Mouse (Mus musculus): Measurements from ENCODE around the gene Gm37240. TPM values are rescaled to one million over a fixed set of nuclear protein-coding genes. Genes with fewer than 3 reads are reported as not detected.

Gene Gm37240
- polyA plus RNA-seq, 1 experiment, result 0.91 TPM

DNA sequence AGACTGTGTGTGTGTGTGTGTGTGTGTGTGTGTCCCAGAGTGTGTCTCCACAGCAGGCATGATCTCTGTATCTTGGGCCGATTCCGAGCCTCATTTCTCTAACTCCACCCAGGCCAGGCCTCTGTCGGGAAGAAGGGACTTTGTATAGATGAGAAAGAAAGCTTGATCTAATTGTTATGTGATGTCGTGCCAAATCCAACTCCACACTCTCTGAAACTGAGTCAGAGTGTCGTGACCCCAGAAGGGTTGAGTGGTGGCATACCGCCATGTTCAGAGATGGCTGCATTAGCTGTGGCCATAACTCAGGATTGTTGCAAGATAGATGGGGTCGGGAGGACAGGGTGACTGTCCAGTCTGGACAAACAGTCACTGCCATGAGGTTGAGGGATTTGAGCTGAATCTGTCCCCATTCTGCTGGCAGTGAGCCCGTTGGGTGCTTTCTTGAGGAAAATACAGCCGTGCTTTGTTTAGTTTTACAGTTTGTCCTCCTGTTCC is 1191.4 kb downstream of the Gm37240 start:
- no peaks in the 10 kb centered on the region for H3K27me3 ChIP-seq (ENCODE audit: control insufficient read depth, insufficient read depth, low read length, poor library complexity, severe bottlenecking)
- no peak overlapping the region for H3K27ac ChIP-seq (ENCODE audit: insufficient read depth, low read length)
- no peak for TF ChIP-seq CTCF (IDR thresholded peaks at IDR 0.05; ENCODE audit: low read depth, low read length)
- no peak for TF ChIP-seq POLR2A (IDR thresholded peaks at IDR 0.05; ENCODE audit: insufficient read depth, low read length)
- TF ChIP-seq EP300 (IDR thresholded peaks at IDR 0.05; ENCODE audit: insufficient read depth, low read depth, low read length), result no peak
- H3K4me1 ChIP-seq (ENCODE audit: control insufficient read depth, insufficient read depth, low read length), result peaks cover 2% of the 10 kb centered on the region
- H3K9me3 ChIP-seq (replicated peaks; ENCODE audit: control insufficient read depth, insufficient read depth, low read length, poor library complexity, severe bottlenecking), result no peaks in the 10 kb centered on the region; the same call in 1 of the 2 replicates
- H3K4me3 ChIP-seq (ENCODE audit: low read depth, low read length), result no peak overlapping the region
- no peak overlapping the region for H3K9ac ChIP-seq (ENCODE audit: low read depth, poor library complexity, severe bottlenecking)
- H3K36me3 ChIP-seq (ENCODE audit: control insufficient read depth, insufficient read depth, low read length, poor library complexity, severe bottlenecking), result no peaks in the 10 kb centered on the region

DNA sequence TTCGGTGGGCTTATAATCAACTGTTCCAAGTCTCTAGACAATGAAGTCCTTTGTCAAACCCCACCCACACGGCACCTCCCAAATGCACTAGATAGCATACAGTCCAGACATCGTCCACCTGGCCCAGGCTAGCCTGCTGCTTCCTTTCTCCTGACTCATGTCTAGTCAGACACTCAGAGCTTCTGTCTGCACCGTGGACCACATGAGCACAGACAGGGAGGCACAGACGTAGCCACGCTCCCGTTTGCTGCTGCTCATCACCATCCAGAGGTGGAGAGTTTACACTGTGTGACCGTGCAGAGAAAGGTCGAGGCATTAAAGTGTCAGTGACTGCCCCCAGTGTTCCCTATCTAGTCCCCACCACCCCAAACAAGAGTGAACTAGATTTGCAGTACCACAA is 1191.9 kb downstream of the Gm37240 start:
- H3K27ac ChIP-seq (ENCODE audit: insufficient read depth, low read length), result no peak overlapping the region
- no peaks in the 10 kb centered on the region; the same call in 1 of the 2 replicates for H3K9me3 ChIP-seq (replicated peaks; ENCODE audit: control insufficient read depth, insufficient read depth, low read length, poor library complexity, severe bottlenecking)
- no peak overlapping the region for H3K4me3 ChIP-seq (ENCODE audit: low read depth, low read length)
- H3K9ac ChIP-seq (ENCODE audit: low read depth, poor library complexity, severe bottlenecking), result no peak overlapping the region
- H3K27me3 ChIP-seq (ENCODE audit: control insufficient read depth, insufficient read depth, low read length, poor library complexity, severe bottlenecking), result no peaks in the 10 kb centered on the region
- H3K4me1 ChIP-seq (ENCODE audit: control insufficient read depth, insufficient read depth, low read length), result peaks cover 2% of the 10 kb centered on the region
- no peaks in the 10 kb centered on the region for H3K36me3 ChIP-seq (ENCODE audit: control insufficient read depth, insufficient read depth, low read length, poor library complexity, severe bottlenecking)
- TF ChIP-seq CTCF (IDR thresholded peaks at IDR 0.05; ENCODE audit: low read depth, low read length) (no peak), EP300 (IDR thresholded peaks at IDR 0.05; ENCODE audit: insufficient read depth, low read depth, low read length) (no peak), POLR2A (IDR thresholded peaks at IDR 0.05; ENCODE audit: insufficient read depth, low read length) (no peak)

DNA sequence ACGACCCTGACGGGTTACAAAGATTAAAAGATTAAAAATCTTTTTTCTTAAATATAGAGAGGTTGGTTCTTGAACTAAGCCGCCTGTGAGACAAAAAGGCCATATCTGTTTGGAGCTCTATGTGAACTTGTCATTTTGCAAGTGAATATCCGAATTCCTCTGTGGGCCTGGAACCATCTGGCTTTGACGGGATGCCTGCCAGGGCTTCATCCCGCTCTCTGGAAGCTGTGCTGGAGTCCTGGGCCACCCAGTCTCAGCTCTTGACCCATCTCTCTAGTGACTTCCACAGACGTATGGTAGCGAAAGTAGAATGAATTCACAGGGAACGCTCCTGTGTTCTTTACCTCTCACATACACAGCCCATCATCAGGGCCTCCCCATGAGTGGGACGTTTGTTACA is 1193.4 kb downstream of the Gm37240 start:
- Histone ChIP-seq H3K27me3 (ENCODE audit: control insufficient read depth, insufficient read depth, low read length, poor library complexity, severe bottlenecking) (no peaks in the 10 kb centered on the region), H3K9ac (ENCODE audit: low read depth, poor library complexity, severe bottlenecking) (no peak overlapping the region), H3K4me3 (ENCODE audit: low read depth, low read length) (no peak overlapping the region), H3K27ac (ENCODE audit: insufficient read depth, low read length) (no peak overlapping the region), H3K9me3 (replicated peaks; ENCODE audit: control insufficient read depth, insufficient read depth, low read length, poor library complexity, severe bottlenecking) (no peaks in the 10 kb centered on the region; the same call in 1 of the 2 replicates), H3K4me1 (ENCODE audit: control insufficient read depth, insufficient read depth, low read length) (peaks cover 2% of the 10 kb centered on the region), H3K36me3 (ENCODE audit: control insufficient read depth, insufficient read depth, low read length, poor library complexity, severe bottlenecking) (no peaks in the 10 kb centered on the region)
- no peak for TF ChIP-seq EP300 (IDR thresholded peaks at IDR 0.05; ENCODE audit: insufficient read depth, low read depth, low read length)

DNA sequence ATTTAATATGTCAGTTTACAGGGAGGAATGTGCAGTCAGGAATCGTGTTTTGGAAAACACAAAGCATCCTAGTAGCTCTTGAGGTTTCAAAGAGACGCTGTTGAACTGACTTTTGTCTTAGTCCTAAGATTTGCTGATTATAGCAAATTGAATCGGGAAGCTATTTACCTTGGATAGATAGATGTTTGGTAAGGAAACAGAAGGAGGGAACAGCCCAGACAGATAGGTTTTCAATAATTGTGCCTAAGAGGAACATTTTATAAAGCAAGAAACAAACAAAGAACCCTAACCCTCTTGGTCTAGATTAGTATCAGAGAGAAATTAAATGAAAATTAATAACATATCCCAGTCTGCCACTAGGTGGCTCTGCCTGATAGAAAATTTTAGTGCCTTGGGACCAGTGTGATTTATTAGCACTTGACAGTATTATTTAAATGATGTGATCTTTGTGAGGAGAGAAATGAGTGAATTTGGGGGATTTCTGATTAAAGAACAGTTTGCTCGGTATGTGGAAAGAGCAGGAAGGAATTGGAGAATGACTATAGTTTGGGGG is 1194.6 kb downstream of the Gm37240 start:
- H3K27me3 ChIP-seq (ENCODE audit: control insufficient read depth, insufficient read depth, low read length, poor library complexity, severe bottlenecking), result no peaks in the 10 kb centered on the region
- no peak overlapping the region for H3K4me3 ChIP-seq (ENCODE audit: low read depth, low read length)
- H3K36me3 ChIP-seq (ENCODE audit: control insufficient read depth, insufficient read depth, low read length, poor library complexity, severe bottlenecking), result no peaks in the 10 kb centered on the region
- peaks cover 2% of the 10 kb centered on the region for H3K4me1 ChIP-seq (ENCODE audit: control insufficient read depth, insufficient read depth, low read length)
- no peak overlapping the region for H3K9ac ChIP-seq (ENCODE audit: low read depth, poor library complexity, severe bottlenecking)
- H3K9me3 ChIP-seq (replicated peaks; ENCODE audit: control insufficient read depth, insufficient read depth, low read length, poor library complexity, severe bottlenecking), result no peaks in the 10 kb centered on the region
- TF ChIP-seq EP300 (IDR thresholded peaks at IDR 0.05; ENCODE audit: insufficient read depth, low read depth, low read length) (no peak), POLR2A (IDR thresholded peaks at IDR 0.05; ENCODE audit: insufficient read depth, low read length) (no peak), CTCF (IDR thresholded peaks at IDR 0.05; ENCODE audit: low read depth, low read length) (no peak)
- H3K27ac ChIP-seq (ENCODE audit: insufficient read depth, low read length), result no peak overlapping the region

DNA sequence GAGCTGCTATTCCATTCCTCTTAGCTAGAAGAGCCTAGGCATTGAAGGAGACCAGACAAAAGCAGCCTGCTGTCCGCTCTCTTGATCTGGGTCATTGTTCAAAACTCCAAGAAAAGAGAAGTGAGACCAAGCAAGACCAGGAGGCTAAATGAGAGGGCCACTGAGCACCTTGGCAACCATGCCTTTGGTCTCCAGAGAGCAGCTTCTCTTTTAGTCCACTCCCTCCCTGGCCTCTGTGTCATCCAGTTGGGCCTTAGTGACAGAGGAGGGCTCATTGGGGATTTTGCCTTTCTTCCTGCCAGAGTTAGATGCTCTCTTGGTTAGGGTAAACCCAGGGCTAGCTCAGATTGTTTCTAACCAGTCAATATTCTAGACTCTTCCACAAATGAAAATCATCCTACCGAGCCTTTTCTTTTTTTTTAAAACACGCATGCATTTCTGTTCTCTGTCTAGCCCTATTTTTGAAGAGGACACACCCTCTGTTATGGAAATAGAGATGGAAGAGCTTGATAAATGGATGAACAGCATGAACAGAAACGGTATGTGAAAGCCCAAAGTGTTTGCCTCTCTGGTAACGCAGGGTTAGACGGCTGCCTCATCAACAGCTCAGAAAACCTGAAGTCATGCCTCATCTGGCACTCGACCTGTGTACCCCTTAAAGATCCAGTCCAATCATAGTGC is 1197.1 kb downstream of the Gm37240 start:
- no peak overlapping the region for H3K9ac ChIP-seq (ENCODE audit: low read depth, poor library complexity, severe bottlenecking)
- no peak overlapping the region for H3K27ac ChIP-seq (ENCODE audit: insufficient read depth, low read length)
- no peaks in the 10 kb centered on the region for H3K27me3 ChIP-seq (ENCODE audit: control insufficient read depth, insufficient read depth, low read length, poor library complexity, severe bottlenecking)
- no peaks in the 10 kb centered on the region for H3K36me3 ChIP-seq (ENCODE audit: control insufficient read depth, insufficient read depth, low read length, poor library complexity, severe bottlenecking)
- no peaks in the 10 kb centered on the region for H3K9me3 ChIP-seq (replicated peaks; ENCODE audit: control insufficient read depth, insufficient read depth, low read length, poor library complexity, severe bottlenecking)
- no peaks in the 10 kb centered on the region for H3K4me1 ChIP-seq (ENCODE audit: control insufficient read depth, insufficient read depth, low read length)
- TF ChIP-seq POLR2A (IDR thresholded peaks at IDR 0.05; ENCODE audit: insufficient read depth, low read length) (no peak), CTCF (IDR thresholded peaks at IDR 0.05; ENCODE audit: low read depth, low read length) (no peak), EP300 (IDR thresholded peaks at IDR 0.05; ENCODE audit: insufficient read depth, low read depth, low read length) (no peak)
- H3K4me3 ChIP-seq (ENCODE audit: low read depth, low read length), result no peak overlapping the region

DNA sequence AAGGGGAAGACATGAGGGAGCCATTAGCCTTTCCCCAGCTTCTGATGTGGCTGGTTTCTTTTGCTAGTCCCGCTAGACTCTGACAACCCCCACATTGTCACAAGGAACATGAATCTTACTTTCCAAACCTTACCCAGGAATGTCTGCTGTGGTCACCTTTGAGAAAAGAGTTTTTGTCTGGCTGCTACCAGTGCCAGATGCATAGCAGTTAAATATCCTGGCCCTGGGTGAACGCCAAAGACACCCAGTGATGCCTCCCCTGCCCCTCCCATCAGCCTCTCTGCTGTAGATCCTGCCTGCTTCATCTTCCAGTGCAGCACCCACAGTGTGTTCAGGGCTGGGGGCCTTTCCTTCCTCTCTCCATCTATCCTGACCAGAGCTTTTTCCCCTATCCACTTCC is 1197.7 kb downstream of the Gm37240 start:
- Histone ChIP-seq H3K4me1 (ENCODE audit: control insufficient read depth, insufficient read depth, low read length) (no peaks in the 10 kb centered on the region), H3K36me3 (ENCODE audit: control insufficient read depth, insufficient read depth, low read length, poor library complexity, severe bottlenecking) (no peaks in the 10 kb centered on the region), H3K27ac (ENCODE audit: insufficient read depth, low read length) (no peak overlapping the region), H3K27me3 (ENCODE audit: control insufficient read depth, insufficient read depth, low read length, poor library complexity, severe bottlenecking) (no peaks in the 10 kb centered on the region), H3K9me3 (replicated peaks; ENCODE audit: control insufficient read depth, insufficient read depth, low read length, poor library complexity, severe bottlenecking) (no peaks in the 10 kb centered on the region), H3K4me3 (ENCODE audit: low read depth, low read length) (no peak overlapping the region), H3K9ac (ENCODE audit: low read depth, poor library complexity, severe bottlenecking) (no peak overlapping the region)
- TF ChIP-seq CTCF (IDR thresholded peaks at IDR 0.05; ENCODE audit: low read depth, low read length) (no peak), EP300 (IDR thresholded peaks at IDR 0.05; ENCODE audit: insufficient read depth, low read depth, low read length) (no peak), POLR2A (IDR thresholded peaks at IDR 0.05; ENCODE audit: insufficient read depth, low read length) (no peak)

All from ES-Bruce4 (cell line).